Mouse (Mus musculus): ENCODE data around the gene Gpr137c. TPM values are rescaled to one million over a fixed set of nuclear protein-coding genes. Genes with fewer than 3 reads are reported as not detected.

Gene Gpr137c
- polyA plus RNA-seq, 1 experiment from 2014 or later: 3.0 TPM

DNA sequence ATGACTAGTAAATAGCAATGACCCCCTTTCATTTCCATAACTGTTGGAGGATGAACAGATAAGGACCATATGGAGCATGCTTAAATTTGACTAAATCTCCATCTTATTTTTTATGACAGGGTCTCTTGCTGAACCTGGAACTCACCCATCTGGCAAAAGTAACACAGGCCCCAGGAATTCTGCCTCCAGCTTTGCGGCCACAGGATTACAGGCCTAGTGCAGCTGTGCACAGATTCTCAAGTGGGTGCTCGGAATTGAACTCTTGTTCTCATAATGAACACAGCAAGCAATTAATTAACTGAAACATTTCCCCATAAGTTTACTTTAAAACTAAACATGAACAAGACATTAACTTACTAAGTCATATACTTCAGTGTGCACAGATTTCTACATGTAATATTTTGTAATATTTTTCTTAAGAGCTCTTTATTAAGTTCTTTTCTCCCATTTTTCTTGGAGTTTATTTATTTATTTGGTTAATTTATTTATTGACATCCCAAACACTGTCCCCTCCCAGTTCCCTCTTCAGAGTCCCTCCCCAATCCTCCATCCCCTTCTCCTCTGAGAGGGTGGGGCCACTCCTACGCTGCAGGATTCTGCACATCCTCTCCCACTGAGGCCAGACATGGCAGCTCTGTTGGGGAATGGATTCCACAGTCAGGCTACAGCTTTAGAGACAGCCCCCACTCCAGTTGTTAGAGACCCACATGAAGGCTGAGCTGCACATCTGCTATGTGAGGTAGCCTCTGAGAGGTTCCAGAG lies 44.5 kb downstream of the Gpr137c start:
- 85% methylated on average over 3 of the region's 3 CpGs for WGBS
- no peak for ATAC-seq (replicated peaks; ENCODE audit: extremely low read depth, insufficient read depth, low FRiP score)
- Histone ChIP-seq H3K36me3 (ENCODE audit: control insufficient read depth, insufficient read depth) (no peaks in the 10 kb centered on the region), H3K4me3 (ENCODE audit: low read length) (no peak overlapping the region), H3K9me3 (replicated peaks; ENCODE audit: control insufficient read depth, low read length) (no peaks in the 10 kb centered on the region), H3K9ac (ENCODE audit: low read length) (no peak overlapping the region), H3K27me3 (ENCODE audit: control insufficient read depth, insufficient read depth, low read length) (no peaks in the 10 kb centered on the region), H3K4me2 (ENCODE audit: low read depth, low read length) (no peak overlapping the region), H3K4me1 (ENCODE audit: control insufficient read depth, insufficient read depth, low read length) (no peaks in the 10 kb centered on the region), H3K27ac (ENCODE audit: low read length) (no peak overlapping the region)

DNA sequence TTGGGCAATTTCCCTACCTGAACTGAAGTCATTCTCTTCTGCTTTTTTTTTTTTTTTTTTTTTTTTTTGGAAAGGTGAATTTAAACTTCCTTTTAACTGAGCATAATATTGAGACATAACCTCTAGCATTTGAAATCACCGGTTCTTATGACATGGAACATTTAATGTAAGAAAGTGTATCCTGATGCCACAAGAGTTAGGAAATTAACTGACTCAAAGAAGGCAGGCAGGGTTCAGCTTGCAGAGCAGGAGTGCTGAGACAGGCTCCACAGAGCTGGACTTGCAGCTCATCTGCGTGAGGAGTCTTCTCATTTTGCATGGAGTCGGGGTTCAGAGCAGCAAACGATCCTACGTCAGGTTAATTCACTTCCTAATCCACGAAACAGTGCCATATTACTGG lies 56.3 kb downstream of the Gpr137c start:
- no peaks in the 10 kb centered on the region for H3K9me3 ChIP-seq (replicated peaks; ENCODE audit: control insufficient read depth, low read length)
- H3K27ac ChIP-seq (ENCODE audit: low read length): no peak overlapping the region
- no peaks in the 10 kb centered on the region for H3K4me1 ChIP-seq (ENCODE audit: control insufficient read depth, insufficient read depth, low read length)
- H3K9ac ChIP-seq (ENCODE audit: low read length): no peak overlapping the region
- no peak overlapping the region for H3K4me2 ChIP-seq (ENCODE audit: low read depth, low read length)
- no peaks in the 10 kb centered on the region for H3K36me3 ChIP-seq (ENCODE audit: control insufficient read depth, insufficient read depth)
- no peak overlapping the region for H3K4me3 ChIP-seq (ENCODE audit: low read length)
- no peaks in the 10 kb centered on the region for H3K27me3 ChIP-seq (ENCODE audit: control insufficient read depth, insufficient read depth, low read length)
- ATAC-seq (replicated peaks; ENCODE audit: extremely low read depth, insufficient read depth, low FRiP score): no peak
- 86% methylated on average over 6 of the region's 6 CpGs for WGBS

DNA sequence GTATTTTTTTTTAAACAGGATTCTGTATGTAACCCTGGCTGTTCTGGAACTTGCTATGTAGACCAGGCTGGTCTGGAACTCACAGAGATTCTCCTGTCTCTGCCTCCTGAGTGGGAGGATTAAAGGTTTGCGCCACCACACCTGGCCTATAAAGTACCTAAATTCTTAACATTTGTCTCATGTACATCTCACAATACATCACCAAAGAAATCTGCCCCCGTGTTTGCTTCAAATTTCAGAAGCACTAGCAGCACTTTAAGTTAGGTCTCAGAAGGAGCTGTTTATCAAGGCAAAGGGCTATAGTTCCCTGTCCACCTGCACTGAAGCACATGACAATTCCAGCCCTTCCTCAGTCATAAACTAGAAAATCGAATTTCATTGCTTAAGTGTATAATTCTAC lies 62.5 kb downstream of the Gpr137c start:
- 83% methylated on average over 3 of the region's 3 CpGs for WGBS
- H3K27me3 ChIP-seq (ENCODE audit: control insufficient read depth, insufficient read depth, low read length): no peaks in the 10 kb centered on the region
- H3K9me3 ChIP-seq (replicated peaks; ENCODE audit: control insufficient read depth, low read length): no peaks in the 10 kb centered on the region
- H3K9ac ChIP-seq (ENCODE audit: low read length): no peak overlapping the region
- H3K4me3 ChIP-seq (ENCODE audit: low read length): no peak overlapping the region
- ATAC-seq (replicated peaks; ENCODE audit: extremely low read depth, insufficient read depth, low FRiP score): no peak
- H3K27ac ChIP-seq (ENCODE audit: low read length): no peak overlapping the region
- H3K36me3 ChIP-seq (ENCODE audit: control insufficient read depth, insufficient read depth): peaks cover 6% of the 10 kb centered on the region
- H3K4me2 ChIP-seq (ENCODE audit: low read depth, low read length): no peak overlapping the region
- H3K4me1 ChIP-seq (ENCODE audit: control insufficient read depth, insufficient read depth, low read length): no peaks in the 10 kb centered on the region

- ATAC-seq (replicated peaks; ENCODE audit: extremely low read depth, insufficient read depth, low FRiP score): no peak
- no peak overlapping the region for H3K4me3 ChIP-seq (ENCODE audit: low read length)
- H3K27ac ChIP-seq (ENCODE audit: low read length): no peak overlapping the region
- H3K27me3 ChIP-seq (ENCODE audit: control insufficient read depth, insufficient read depth, low read length): no peaks in the 10 kb centered on the region
- H3K36me3 ChIP-seq (ENCODE audit: control insufficient read depth, insufficient read depth): peaks cover 21% of the 10 kb centered on the region
- WGBS: 75% methylated on average over 4 of the region's 4 CpGs
- H3K4me2 ChIP-seq (ENCODE audit: low read depth, low read length): no peak overlapping the region
- no peaks in the 10 kb centered on the region for H3K4me1 ChIP-seq (ENCODE audit: control insufficient read depth, insufficient read depth, low read length)
- no peaks in the 10 kb centered on the region for H3K9me3 ChIP-seq (replicated peaks; ENCODE audit: control insufficient read depth, low read length)
- H3K9ac ChIP-seq (ENCODE audit: low read length): no peak overlapping the region
Observed at GRCm38 (mm10) chr14:45291608-45292007, 72.1 kb downstream of the Gpr137c start.

- H3K4me3 ChIP-seq (ENCODE audit: low read length): no peak overlapping the region
- no peaks in the 10 kb centered on the region for H3K4me1 ChIP-seq (ENCODE audit: control insufficient read depth, insufficient read depth, low read length)
- H3K9me3 ChIP-seq (replicated peaks; ENCODE audit: control insufficient read depth, low read length): no peaks in the 10 kb centered on the region
- no peak for ATAC-seq (replicated peaks; ENCODE audit: extremely low read depth, insufficient read depth, low FRiP score)
- peaks cover 29% of the 10 kb centered on the region for H3K36me3 ChIP-seq (ENCODE audit: control insufficient read depth, insufficient read depth)
- H3K4me2 ChIP-seq (ENCODE audit: low read depth, low read length): no peak overlapping the region
- no peak overlapping the region for H3K27ac ChIP-seq (ENCODE audit: low read length)
- no peaks in the 10 kb centered on the region for H3K27me3 ChIP-seq (ENCODE audit: control insufficient read depth, insufficient read depth, low read length)
- 62% methylated on average over 4 of the region's 4 CpGs for WGBS
- H3K9ac ChIP-seq (ENCODE audit: low read length): no peak overlapping the region
Observed at GRCm38 (mm10) chr14:45303939-45304338, 84.4 kb downstream of the Gpr137c start.

- WGBS: 73% methylated on average over 4 of the region's 4 CpGs
- peaks cover under 1% of the 10 kb centered on the region for H3K4me1 ChIP-seq (ENCODE audit: control insufficient read depth, insufficient read depth, low read length)
Observed at GRCm38 (mm10) chr14:45304389-45304788, 84.9 kb downstream of the Gpr137c start.

GRCm38 (mm10) chr14:45305852-45306251 lies 86.3 kb downstream of the Gpr137c start:
- Histone ChIP-seq H3K4me3 (ENCODE audit: low read length) (no peak overlapping the region), H3K4me1 (ENCODE audit: control insufficient read depth, insufficient read depth, low read length) (peaks cover 8% of the 10 kb centered on the region), H3K27ac (ENCODE audit: low read length) (no peak overlapping the region), H3K9ac (ENCODE audit: low read length) (no peak overlapping the region), H3K36me3 (ENCODE audit: control insufficient read depth, insufficient read depth) (peaks cover 18% of the 10 kb centered on the region), H3K27me3 (ENCODE audit: control insufficient read depth, insufficient read depth, low read length) (no peaks in the 10 kb centered on the region), H3K4me2 (ENCODE audit: low read depth, low read length) (no peak overlapping the region), H3K9me3 (replicated peaks; ENCODE audit: control insufficient read depth, low read length) (no peaks in the 10 kb centered on the region)
- no peak for ATAC-seq (replicated peaks; ENCODE audit: extremely low read depth, insufficient read depth, low FRiP score)
- WGBS: 91% methylated on average over 5 of the region's 5 CpGs

More at GRCm38 (mm10) chr14:45304389-45304788, 84.9 kb downstream of the Gpr137c start:
- Histone ChIP-seq H3K4me3 (ENCODE audit: low read length) (no peak overlapping the region), H3K9me3 (replicated peaks; ENCODE audit: control insufficient read depth, low read length) (no peaks in the 10 kb centered on the region), H3K9ac (ENCODE audit: low read length) (no peak overlapping the region), H3K27me3 (ENCODE audit: control insufficient read depth, insufficient read depth, low read length) (no peaks in the 10 kb centered on the region), H3K4me2 (ENCODE audit: low read depth, low read length) (no peak overlapping the region), H3K27ac (ENCODE audit: low read length) (no peak overlapping the region), H3K36me3 (ENCODE audit: control insufficient read depth, insufficient read depth) (peaks cover 25% of the 10 kb centered on the region)
- no peak for ATAC-seq (replicated peaks; ENCODE audit: extremely low read depth, insufficient read depth, low FRiP score)

DNA sequence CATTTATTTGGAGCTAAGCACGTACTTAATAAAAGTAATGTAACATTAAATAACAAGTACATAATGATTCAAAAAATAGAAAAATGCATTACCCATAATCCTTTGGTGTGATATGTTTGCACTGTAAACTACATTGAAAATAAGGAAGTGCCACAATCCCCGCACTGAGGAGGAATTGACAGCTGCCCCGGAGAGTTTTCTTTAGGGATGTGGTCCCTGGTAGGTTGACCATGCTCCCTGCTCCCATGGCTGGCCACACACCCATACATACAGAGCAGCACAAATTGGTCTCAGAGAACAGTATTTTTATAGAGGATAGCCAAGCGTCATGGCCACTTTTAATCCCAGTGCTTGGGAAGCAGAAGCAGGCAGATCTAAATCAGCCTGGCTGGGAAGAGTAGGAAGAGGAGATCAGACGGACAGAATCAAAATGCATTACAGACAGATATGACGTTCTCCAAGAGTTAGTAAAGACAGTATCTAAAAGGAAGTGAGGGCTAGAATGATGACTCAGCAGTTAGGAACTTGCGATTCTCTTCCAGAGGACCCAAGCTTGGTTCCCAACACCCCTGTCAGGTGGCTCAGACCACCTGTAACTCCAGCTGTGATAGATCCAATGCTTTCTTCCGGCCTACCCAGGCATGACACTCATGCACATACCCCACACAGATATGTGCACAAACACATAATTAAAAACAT lies 88.3 kb downstream of the Gpr137c start:
- no peak overlapping the region for H3K4me3 ChIP-seq (ENCODE audit: low read length)
- WGBS: 81% methylated on average over 8 of the region's 8 CpGs
- no peak overlapping the region for H3K27ac ChIP-seq (ENCODE audit: low read length)
- no peak; the same call in 1 of the 2 replicates for ATAC-seq (replicated peaks; ENCODE audit: extremely low read depth, insufficient read depth, low FRiP score)
- H3K27me3 ChIP-seq (ENCODE audit: control insufficient read depth, insufficient read depth, low read length): no peaks in the 10 kb centered on the region
- H3K9me3 ChIP-seq (replicated peaks; ENCODE audit: control insufficient read depth, low read length): no peaks in the 10 kb centered on the region
- H3K4me1 ChIP-seq (ENCODE audit: control insufficient read depth, insufficient read depth, low read length): peaks cover 8% of the 10 kb centered on the region
- no peak overlapping the region for H3K4me2 ChIP-seq (ENCODE audit: low read depth, low read length)
- H3K36me3 ChIP-seq (ENCODE audit: control insufficient read depth, insufficient read depth): peaks cover 12% of the 10 kb centered on the region; the same call in 1 of the 2 replicates
- no peak overlapping the region for H3K9ac ChIP-seq (ENCODE audit: low read length)

- Histone ChIP-seq H3K36me3 (ENCODE audit: control insufficient read depth, insufficient read depth) (peaks cover 5% of the 10 kb centered on the region; the same call in 1 of the 2 replicates), H3K4me3 (ENCODE audit: low read length) (no peak overlapping the region), H3K9me3 (replicated peaks; ENCODE audit: control insufficient read depth, low read length) (no peaks in the 10 kb centered on the region), H3K4me1 (ENCODE audit: control insufficient read depth, insufficient read depth, low read length) (peaks cover 12% of the 10 kb centered on the region), H3K4me2 (ENCODE audit: low read depth, low read length) (no peak overlapping the region), H3K27me3 (ENCODE audit: control insufficient read depth, insufficient read depth, low read length) (no peaks in the 10 kb centered on the region), H3K27ac (ENCODE audit: low read length) (no peak overlapping the region), H3K9ac (ENCODE audit: low read length) (no peak overlapping the region)
- ATAC-seq (replicated peaks; ENCODE audit: extremely low read depth, insufficient read depth, low FRiP score): no peak
- 71% methylated on average over 13 of the region's 13 CpGs for WGBS
Observed at GRCm38 (mm10) chr14:45309646-45310045, 90.1 kb downstream of the Gpr137c start.
